Mouse (Mus musculus) bone marrow, adult 2 months (tissue): ENCODE data around the gene Mrgbp.

ENCODE experiments used
- CTCF ChIP-seq: fragments of 200-500 bp; IDR thresholded peaks from 2 replicates; pipeline ENCODE4 v1.5.1; 2011; ENCODE audit warnings: low read length, control low read depth; ENCODE audit not compliant: control insufficient read depth, insufficient read depth
- POLR2A ChIP-seq: fragments of 200-500 bp; IDR thresholded peaks from 2 replicates; pipeline ENCODE4 v1.6.1; 2011; ENCODE audit warnings: low read depth, mild to moderate bottlenecking, control low read depth, low read length, borderline replicate concordance; ENCODE audit not compliant: control insufficient read depth

GRCm38 (mm10) chr2:180543675-180544074 is 37.4 kb upstream of the Mrgbp start:
- no peak for TF ChIP-seq POLR2A
- TF ChIP-seq CTCF, result no peak
